In genomic region chr9:58651993-58652392, GRCm38 (mm10) we compare ENCODE assay signal across 10 mouse cellular contexts.
A peak's percentile ranks its signal among the peaks of the same experiment; 100 is the strongest.
DNase-seq lines count a peak whose midpoint lies in the region; ATAC-seq and TF ChIP-seq lines count a peak whose summit lies in the region.
"Had no signal": no experiment of that assay in that cellular context is flagged by ENCODE, and none has a peak within 500 bp of the region (broad histone marks: within the 10 kb centered on the region; RNA-seq: fewer than 3 reads in every experiment).

No protein-coding gene starts in this region.

- WGBS in forebrain, embryonic 13.5 days, result 58% methylated on average over 4 of the region's 4 CpGs

- no peaks in the 10 kb centered on the region for H3K27me3 ChIP-seq in forebrain, embryonic 13.5 days
- H3K27me3 ChIP-seq: embryonic facial prominence, embryonic 13.5 days; limb, embryonic 15.5 days had no signal

- H3K36me3 ChIP-seq in ES-E14 (ENCODE audit: control insufficient read depth, insufficient read depth, low read length, poor library complexity, severe bottlenecking), result peaks cover 2% of the 10 kb centered on the region
- peaks cover 10% of the 10 kb centered on the region; the same call in 1 of the 2 replicates for H3K36me3 ChIP-seq in forebrain, embryonic 13.5 days (ENCODE audit: poor library complexity, severe bottlenecking)

- no peak overlapping the region for H3K4me2 ChIP-seq in forebrain, embryonic 13.5 days
- H3K4me2 ChIP-seq: embryonic facial prominence, embryonic 13.5 days; limb, embryonic 15.5 days had no signal

- in situ Hi-C loops in ES-E14 (cut with MboI; ENCODE audit: low sequenced_read_pairs in 2 of 2, unreplicated experiment in 2 of 2), result no loop called here

- H3K9me3 ChIP-seq in ES-E14 (ENCODE audit: control insufficient read depth, insufficient read depth, low read depth, low read length), result no peaks in the 10 kb centered on the region
- no peaks in the 10 kb centered on the region for H3K9me3 ChIP-seq in forebrain, embryonic 13.5 days (replicated peaks)
- H3K9me3 ChIP-seq: embryonic facial prominence, embryonic 13.5 days; limb, embryonic 15.5 days had no signal

- no peak overlapping the region for H3K27ac ChIP-seq in ES-E14 (ENCODE audit: insufficient read depth, low read depth, low read length, poor library complexity, severe bottlenecking)
- no peak overlapping the region for H3K27ac ChIP-seq in forebrain, embryonic 13.5 days
- H3K27ac ChIP-seq: embryonic facial prominence, embryonic 13.5 days; limb, embryonic 15.5 days had no signal

- peak; percentile 37 for DNase-seq in kidney, postnatal 10 days
- DNase-seq in kidney, adult 11 months, result no peak
- peak; percentile 69 for DNase-seq in CD4-positive helper T cell, adult 2 months (ENCODE audit: low read depth, low spot score)
- DNase-seq in ES-E14 (ENCODE audit: low read depth, low spot score), result peak; percentile 40
- DNase-seq in embryo, embryonic 11.5 days (ENCODE audit: low read depth, low spot score), result peak; percentile 52
- DNase-seq in right cerebral cortex, postnatal 25 days, result no peak

- H3K4me1 ChIP-seq in ES-E14 (ENCODE audit: control insufficient read depth in 2 of 2, insufficient read depth in 2 of 2, low read length in 2 of 2, poor library complexity in 1 of 2), result peaks cover 3 to 10% of the 10 kb centered on the region in 2 experiments; a peak in 3 of 4 replicates
- H3K4me1 ChIP-seq in forebrain, embryonic 13.5 days, result peaks cover 4% of the 10 kb centered on the region; the same call in 1 of the 2 replicates
- H3K4me1 ChIP-seq: embryonic facial prominence, embryonic 13.5 days; limb, embryonic 15.5 days had no signal

- no peak overlapping the region for H3K4me3 ChIP-seq in ES-E14 (ENCODE audit: insufficient read depth in 1 of 2, low read depth in 1 of 2, low read length in 2 of 2, poor library complexity in 1 of 2, severe bottlenecking in 1 of 2)
- H3K4me3 ChIP-seq in forebrain, embryonic 13.5 days, result no peak overlapping the region
- H3K4me3 ChIP-seq: embryonic facial prominence, embryonic 13.5 days; limb, embryonic 15.5 days had no signal

- 0 out of 2 replicates have a peak, but pooled peaks have one; percentile 50 for ATAC-seq in monocyte, adult 5-6 weeks (replicated peaks; ENCODE audit: insufficient number of reproducible peaks, low FRiP score, low TSS enrichment, poor library complexity, severe bottlenecking)
- no peak for ATAC-seq in forebrain, embryonic 13.5 days

- no peak overlapping the region for H3K9ac ChIP-seq in ES-E14 (ENCODE audit: insufficient read depth, low read depth, low read length, poor library complexity, severe bottlenecking)
- H3K9ac ChIP-seq in forebrain, embryonic 13.5 days, result no peak overlapping the region
- H3K9ac ChIP-seq: embryonic facial prominence, embryonic 13.5 days; limb, embryonic 15.5 days had no signal

TF ChIP-seq in ES-E14, 5 proteins besides CTCF, POLR2A, EP300 and RAD21:
- TF ChIP-seq CHD2 (IDR thresholded peaks at IDR 0.05; ENCODE audit: low read depth, low read length) (no peak), HCFC1 (IDR thresholded peaks at IDR 0.05; ENCODE audit: borderline replicate concordance, insufficient read depth, low read length) (no peak), ZC3H11A (IDR thresholded peaks at IDR 0.05; ENCODE audit: borderline replicate concordance, low read depth, low read length) (no peak), MAFK (IDR thresholded peaks at IDR 0.05; ENCODE audit: insufficient read depth, low read depth, low read length) (no peak), ZNF384 (IDR thresholded peaks at IDR 0.05; ENCODE audit: low read depth, low read length) (no peak)

Comparison
In these comparisons a context has a peak if more than half of its experiments do, and no peak if none do; other contexts are left out.
1. DNase-seq: peak in kidney, postnatal 10 days (single experiment), CD4-positive helper T cell, adult 2 months (single experiment), ES-E14 (single experiment) and embryo, embryonic 11.5 days (single experiment); none in kidney, adult 11 months (single experiment) and right cerebral cortex, postnatal 25 days (single experiment).